Mouse (Mus musculus) midbrain, postnatal 0 days (tissue): ENCODE data around the gene Tom1l1. TPM values are rescaled to one million over a fixed set of nuclear protein-coding genes. Genes with fewer than 3 reads are reported as not detected.
A peak's percentile ranks its signal among the peaks of the same experiment; 100 is the strongest.

Source experiments
- ATAC-seq: fragments of 200-750 bp; cut with Nextera tagmentation; 2 replicates; pipeline ENCODE4 v1.8.0; 2017; ENCODE audit warnings: moderate number of reproducible peaks, mild to moderate bottlenecking, moderate TSS enrichment, moderate library complexity; ENCODE audit not compliant: low FRiP score
- DNase-seq: peaks from one replicate; pipeline ENCODE4 v3.0.0-alpha.2; 2015; ENCODE audit warnings: low spot score
- H3K27ac ChIP-seq: fragments of 300-500 bp; sonication (generic); 2 replicates; pipeline ENCODE4 v1.5.1; 2014; ENCODE audit warnings: low read depth, mild to moderate bottlenecking, low read length, mixed read lengths
- H3K27me3 ChIP-seq: fragments of 300-500 bp; sonication (generic); 2 replicates; pipeline ENCODE4 v1.6.1; 2014; ENCODE audit warnings: low read length, control low read depth, mixed read lengths; ENCODE audit not compliant: insufficient read depth
- H3K36me3 ChIP-seq: fragments of 300-500 bp; sonication (generic); 2 replicates; pipeline ENCODE4 v1.6.1; 2014; ENCODE audit warnings: low read length, control low read depth, mixed read lengths; ENCODE audit not compliant: insufficient read depth
- H3K4me1 ChIP-seq: fragments of 300-500 bp; sonication (generic); 2 replicates; pipeline ENCODE4 v1.6.1; 2014; ENCODE audit warnings: mild to moderate bottlenecking, control low read depth, antibody characterized with exemption, low read length, mixed read lengths; ENCODE audit not compliant: insufficient read depth
- H3K4me2 ChIP-seq: fragments of 300-500 bp; sonication (generic); 2 replicates; pipeline ENCODE4 v1.6.1; 2014; ENCODE audit warnings: low read depth, mild to moderate bottlenecking, low read length, mixed read lengths; ENCODE audit not compliant: poor library complexity, severe bottlenecking
- H3K4me3 ChIP-seq: fragments of 300-500 bp; sonication (generic); 2 replicates; pipeline ENCODE4 v1.5.1; 2014; ENCODE audit warnings: low read depth, mild to moderate bottlenecking, low read length, moderate library complexity
- H3K9ac ChIP-seq: fragments of 300-500 bp; sonication (generic); replicated peaks from 2 replicates; pipeline ENCODE4 v1.6.1; 2014; ENCODE audit warnings: mild to moderate bottlenecking, low read length, moderate library complexity, mixed read lengths; ENCODE audit not compliant: poor library complexity, severe bottlenecking
- H3K9me3 ChIP-seq: fragments of 300-500 bp; sonication (generic); 2 replicates; pipeline ENCODE4 v1.6.1; 2016; ENCODE audit warnings: low read length, control low read depth
- CTCF ChIP-seq: IDR thresholded peaks from 2 replicates; pipeline ENCODE4 v1.5.1; 2016; ENCODE audit warnings: antibody characterized with exemption, mild to moderate bottlenecking
- WGBS: fragments of 180-500 bp; shearing (Covaris S2); extraction: QIAGEN DNeasy Blood & Tissue Kit; methylation state at CpG from one replicate; pipeline ENCODE4 v1.1.7; 2014; 5-methylcytosine and 5-hydroxymethylcytosine counted together
- polyA plus RNA-seq: library from polyadenylated mRNA; unstranded; fragments of >200 nt; fragmentation: Nextera tagmentation; extraction: Ambion mirVana; gene quantifications from 2 replicates; pipeline ENCODE4 v1.2.1, GENCODE M21; 2015
- total RNA-seq: library from RNA; depleted of rRNA; stranded (reverse); fragments of >200 nt; gene quantifications from 2 replicates; pipeline ENCODE4 v1.2.3, GENCODE M21; 2014

Gene Tom1l1
- total and polyA plus RNA-seq, 2 experiments from 2014 or later = 12.6 to 19.6 TPM

- Histone ChIP-seq H3K27ac (no peak overlapping the region), H3K4me2 (no peak overlapping the region), H3K4me1 (0 out of 2 replicates have a peak, but pooled peaks cover 2% of the 10 kb centered on the region), H3K36me3 (no peaks in the 10 kb centered on the region), H3K9ac (no peak overlapping the region), H3K27me3 (no peaks in the 10 kb centered on the region), H3K4me3 (no peak overlapping the region), H3K9me3 (no peaks in the 10 kb centered on the region)
- TF ChIP-seq CTCF = no peak
- ATAC-seq = no peak
- WGBS = 85% methylated on average over 3 of the region's 3 CpGs
- no peak for DNase-seq
Measured at GRCm38 (mm10) chr11:90634661-90635060, 53.5 kb downstream of the Tom1l1 start.

- no peak overlapping the region for H3K4me2 ChIP-seq
- no peak for DNase-seq
- H3K9me3 ChIP-seq = no peaks in the 10 kb centered on the region
- no peak overlapping the region for H3K27ac ChIP-seq
- TF ChIP-seq CTCF = no peak
- no peak for ATAC-seq
- H3K27me3 ChIP-seq = no peaks in the 10 kb centered on the region
- 83% methylated on average over 2 of the region's 2 CpGs for WGBS
- no peaks in the 10 kb centered on the region for H3K4me1 ChIP-seq
- no peak overlapping the region for H3K9ac ChIP-seq
- no peaks in the 10 kb centered on the region for H3K36me3 ChIP-seq
- H3K4me3 ChIP-seq = no peak overlapping the region
Measured at GRCm38 (mm10) chr11:90632480-90632879, 55.7 kb downstream of the Tom1l1 start.

GRCm38 (mm10) chr11:90627751-90628150 is 60.4 kb downstream of the Tom1l1 start:
- no peak for DNase-seq
- H3K4me1 ChIP-seq = no peaks in the 10 kb centered on the region

GRCm38 (mm10) chr11:90625174-90625573 is 63.0 kb downstream of the Tom1l1 start:
- Histone ChIP-seq H3K36me3 (no peaks in the 10 kb centered on the region), H3K9ac (no peak overlapping the region), H3K9me3 (no peaks in the 10 kb centered on the region), H3K4me3 (no peak overlapping the region), H3K27ac (no peak overlapping the region), H3K4me1 (no peaks in the 10 kb centered on the region), H3K4me2 (no peak overlapping the region), H3K27me3 (no peaks in the 10 kb centered on the region)
- DNase-seq (no peak), ATAC-seq (no peak)
- no peak for TF ChIP-seq CTCF
- 87% methylated on average over 1 of the region's 1 CpGs for WGBS

More at GRCm38 (mm10) chr11:90627751-90628150, 60.4 kb downstream of the Tom1l1 start:
- TF ChIP-seq CTCF = no peak
- H3K27me3 ChIP-seq = no peaks in the 10 kb centered on the region
- H3K4me2 ChIP-seq = no peak overlapping the region
- H3K9ac ChIP-seq = no peak overlapping the region
- 69% methylated on average over 1 of the region's 1 CpGs for WGBS
- no peak overlapping the region for H3K4me3 ChIP-seq
- no peaks in the 10 kb centered on the region for H3K9me3 ChIP-seq
- H3K36me3 ChIP-seq = no peaks in the 10 kb centered on the region
- no peak overlapping the region for H3K27ac ChIP-seq
- no peak for ATAC-seq

GRCm38 (mm10) chr11:90623477-90623876 is 64.7 kb downstream of the Tom1l1 start:
- H3K9me3 ChIP-seq = no peaks in the 10 kb centered on the region
- H3K36me3 ChIP-seq = no peaks in the 10 kb centered on the region
- ATAC-seq (no peak), DNase-seq (peak; percentile 67)
- WGBS = 56% methylated on average over 6 of the region's 6 CpGs
- H3K4me2 ChIP-seq = no peak overlapping the region
- no peak overlapping the region for H3K27ac ChIP-seq
- H3K4me3 ChIP-seq = no peak overlapping the region
- no peaks in the 10 kb centered on the region for H3K4me1 ChIP-seq
- peak; percentile 77 for TF ChIP-seq CTCF
- no peak overlapping the region for H3K9ac ChIP-seq
- H3K27me3 ChIP-seq = no peaks in the 10 kb centered on the region

- no peaks in the 10 kb centered on the region for H3K36me3 ChIP-seq
- ATAC-seq (no peak), DNase-seq (no peak)
- TF ChIP-seq CTCF = no peak
- H3K27me3 ChIP-seq = no peaks in the 10 kb centered on the region
- H3K4me2 ChIP-seq = no peak overlapping the region
- H3K4me1 ChIP-seq = no peaks in the 10 kb centered on the region
- H3K9ac ChIP-seq = no peak overlapping the region
- H3K4me3 ChIP-seq = no peak overlapping the region
- WGBS = 86% methylated on average over 7 of the region's 7 CpGs
- H3K27ac ChIP-seq = no peak overlapping the region
- no peaks in the 10 kb centered on the region for H3K9me3 ChIP-seq
Measured at GRCm38 (mm10) chr11:90622500-90622899, 65.7 kb downstream of the Tom1l1 start.
